Mouse (Mus musculus) olfactory bulb, adult 2 months (tissue): ENCODE measurements around the gene Vmn2r79. TPM values are rescaled to one million over a fixed set of nuclear protein-coding genes. Genes with fewer than 3 reads are reported as not detected.
"Not testable (repeated sequence)": the region's sequence is repeated elsewhere in the genome, so short reads cannot be mapped to it uniquely, and the experiment has no call there.

ENCODE experiments used
- H3K27ac ChIP-seq: fragments of 200-500 bp; 2 replicates; pipeline ENCODE4 v1.5.1; 2012; ENCODE audit warnings: low read depth, low read length; ENCODE audit not compliant: insufficient read depth
- H3K4me1 ChIP-seq: fragments of 200-500 bp; 2 replicates; pipeline ENCODE4 v1.6.1; 2012; ENCODE audit warnings: low read length; ENCODE audit not compliant: control insufficient read depth, insufficient read depth
- H3K4me3 ChIP-seq: fragments of 200-500 bp; 2 replicates; pipeline ENCODE4 v1.5.1; 2012; ENCODE audit warnings: mild to moderate bottlenecking, low read depth, low read length, moderate library complexity; ENCODE audit not compliant: insufficient read depth
- CTCF ChIP-seq: fragments of 200-500 bp; IDR thresholded peaks from 2 replicates; pipeline ENCODE4 v1.5.1; 2012; ENCODE audit warnings: low read depth, mild to moderate bottlenecking, low read length, moderate library complexity; ENCODE audit not compliant: insufficient read depth
- POLR2A ChIP-seq: fragments of 200-500 bp; IDR thresholded peaks from 2 replicates; pipeline ENCODE4 v1.6.1; 2012; ENCODE audit warnings: mild to moderate bottlenecking, low read depth, low read length, moderate library complexity; ENCODE audit not compliant: insufficient read depth
- WGBS: fragments of 180-500 bp; shearing (Covaris S2); methylation state at CpG from one replicate; pipeline ENCODE4 v1.1.7; 2018; 5-methylcytosine and 5-hydroxymethylcytosine counted together
- polyA plus RNA-seq: library from polyadenylated mRNA; stranded (reverse); fragments of >200 nt; gene quantifications from 2 replicates; pipeline ENCODE4 v1.2.4, GENCODE M21; 2012; ENCODE audit warnings: low replicate concordance; ENCODE audit not compliant: missing spikeins, insufficient read depth, insufficient read length

Gene Vmn2r79
- polyA plus RNA-seq: not detected in 2 replicates

DNA sequence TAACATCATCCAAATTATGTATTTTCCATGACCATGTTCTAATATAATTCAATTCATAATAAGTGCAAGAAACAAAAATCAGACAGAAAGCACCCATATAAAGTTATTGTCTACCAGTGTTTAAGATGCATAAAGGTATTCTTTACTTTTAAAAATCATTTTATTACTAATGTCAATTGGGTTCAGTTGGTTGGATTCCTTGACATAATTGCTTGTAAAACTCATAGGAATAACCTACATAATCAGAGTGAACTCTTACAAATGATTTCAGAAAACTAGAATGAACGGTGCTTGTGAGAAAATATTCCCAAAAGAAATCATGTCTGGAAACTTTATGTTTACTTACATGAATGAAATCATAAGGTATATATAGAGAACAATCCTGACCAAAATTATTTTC is at the start of gene Vmn2r79:
Vmn2r79 (plus strand) TSS at position 301 of the 400 bp plus-strand sequence.
- not testable (repeated sequence) for H3K27ac ChIP-seq, H3K4me1 ChIP-seq, H3K4me3 ChIP-seq
- 83% methylated on average over 1 of the region's 1 CpGs for WGBS

DNA sequence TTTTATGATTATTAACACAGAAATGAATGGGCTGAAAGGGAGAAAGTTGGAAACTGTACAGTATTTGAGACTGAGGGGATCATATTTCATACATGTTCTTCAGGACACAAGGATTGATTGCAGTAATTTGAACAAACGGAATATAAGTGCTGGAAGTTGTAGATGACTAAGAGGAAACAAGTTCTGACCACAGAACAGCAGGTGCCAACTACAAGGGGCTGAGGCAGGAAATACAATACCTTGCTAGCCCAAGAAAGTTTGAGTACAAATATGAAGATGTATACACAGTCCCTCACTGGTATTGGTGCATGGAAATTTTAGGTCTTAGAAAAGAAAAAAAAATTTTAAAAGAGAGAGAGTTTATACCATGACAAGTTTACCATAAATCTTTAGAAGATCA is 1.2 kb upstream of the Vmn2r79 start:
- Histone ChIP-seq H3K4me1 (no peaks in the 10 kb centered on the region), H3K4me3 (no peak overlapping the region), H3K27ac (no peak overlapping the region)
- 74% methylated on average over 1 of the region's 1 CpGs for WGBS
- TF ChIP-seq POLR2A (no peak), CTCF (no peak)

DNA sequence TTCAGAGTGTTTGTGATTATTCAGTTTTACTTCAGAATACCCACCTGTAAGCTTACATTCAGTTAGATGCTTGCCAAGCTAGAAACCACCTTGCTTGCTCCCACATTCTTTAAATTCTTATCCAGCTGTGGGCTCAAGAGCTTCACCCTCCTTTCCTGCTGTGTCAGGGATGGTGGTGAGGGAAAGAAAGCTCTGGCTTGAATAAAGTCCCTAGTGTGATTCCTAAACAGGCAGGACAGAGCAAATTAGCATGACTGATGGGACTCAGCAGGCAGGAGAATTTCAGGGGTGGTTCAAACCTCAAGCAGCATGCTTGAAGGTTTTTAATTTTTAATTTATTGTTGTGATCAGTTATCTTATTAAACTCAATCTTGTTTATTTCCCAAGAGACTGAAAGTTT is 30.6 kb downstream of the Vmn2r79 start:
- not testable (repeated sequence) for H3K4me1 ChIP-seq, H3K4me3 ChIP-seq, H3K27ac ChIP-seq

DNA sequence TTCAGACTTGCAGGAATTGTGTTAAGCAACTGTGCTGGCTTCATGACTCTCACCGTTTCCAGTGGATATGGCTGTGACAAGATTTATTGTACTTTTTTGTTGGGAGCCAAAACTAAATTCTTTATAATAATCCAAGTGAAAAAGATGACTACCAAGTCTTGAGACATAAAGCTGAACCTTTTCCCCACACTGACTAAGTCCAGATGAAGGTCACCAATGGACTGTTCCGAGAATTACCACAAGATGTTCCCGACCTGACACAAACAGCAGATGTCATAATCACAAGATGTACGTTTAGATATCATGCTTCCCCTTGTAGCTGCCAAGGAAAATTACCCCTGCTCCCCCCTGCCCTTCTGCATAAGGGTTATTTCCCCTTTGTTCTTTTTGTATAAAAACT is 67.7 kb downstream of the Vmn2r79 start:
- no peak overlapping the region for H3K4me3 ChIP-seq

More for the DNA sequence above, 67.7 kb downstream of the Vmn2r79 start:
- H3K27ac ChIP-seq: no peak overlapping the region
- whole genome bisulfite sequencing: 88% methylated on average over 4 of the region's 4 CpGs
- TF ChIP-seq POLR2A: no peak
- TF ChIP-seq CTCF: no peak
- H3K4me1 ChIP-seq: no peaks in the 10 kb centered on the region

Other genes with a start within 250 kb of the Vmn2r79 start
- gene Folh1, start 220.2 kb upstream of the Vmn2r79 start, polyA plus RNA-seq: not detected in 2 replicates
- not detected in 2 replicates for gene Vmn2r77, start 201.1 kb upstream of the Vmn2r79 start, polyA plus RNA-seq
- not detected in 2 replicates for gene Vmn2r78, start 81.0 kb upstream of the Vmn2r79 start, polyA plus RNA-seq
- not detected in 2 replicates for gene Nox4, start 250.0 kb downstream of the Vmn2r79 start, polyA plus RNA-seq